Mouse (Mus musculus) leukemia stem cell, adult 10-12 weeks (primary cell): ENCODE results near the gene 3110040M04Rik. TPM values are rescaled to one million over a fixed set of nuclear protein-coding genes. Genes with fewer than 3 reads are reported as not detected.

ENCODE experiments used
- polyA plus RNA-seq: library from polyadenylated mRNA; stranded (reverse); fragments of >175 nt; gene quantifications from 2 replicates; pipeline ENCODE4 v1.2.3, GENCODE M21; 2012; ENCODE audit warnings: low replicate concordance

3110040M04Rik gene
- polyA plus RNA-seq = 0.50 and 0.81 TPM in 2 replicates

GRCm38 (mm10) chr1:151203818-151204217 lies at the start of gene 3110040M04Rik:
TSS of gene 3110040M04Rik (plus strand) at chr1:151204121.

GRCm38 (mm10) chr1:151182266-151182665 lies 21.7 kb upstream of the 3110040M04Rik start, which contains the start of gene Gm47985:
TSS of gene Gm47985 (plus strand) at chr1:151182537.

GRCm38 (mm10) chr1:151192075-151192474 lies 11.8 kb upstream of the 3110040M04Rik start, which contains the start of gene Gm8947:
TSS of gene Gm8947 (plus strand) at chr1:151192376.

DNA sequence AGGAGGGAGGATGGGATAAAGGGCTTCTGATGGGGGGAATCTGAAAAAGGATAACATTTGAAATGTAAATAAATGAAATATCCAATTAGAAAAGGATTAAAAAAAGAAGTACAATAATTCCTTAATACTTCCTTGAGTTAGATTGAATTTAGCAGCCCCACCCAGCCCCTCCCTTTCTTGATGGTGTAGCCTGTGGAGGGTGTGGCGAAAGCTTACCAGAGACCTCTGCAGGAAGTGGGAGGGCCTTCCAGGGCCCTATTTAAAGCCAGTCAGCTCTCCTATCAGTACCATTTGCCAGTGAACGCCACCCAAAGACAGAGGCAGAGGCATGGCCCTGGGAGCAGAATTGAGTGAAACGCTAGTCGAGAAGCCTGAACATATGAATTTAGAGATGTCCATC lies 5.8 kb upstream of the 3110040M04Rik start, which contains the start of gene Gm47995:
Gene Gm47995, plus strand, starts transcription at position 329 of the 400 bp plus-strand sequence.

DNA sequence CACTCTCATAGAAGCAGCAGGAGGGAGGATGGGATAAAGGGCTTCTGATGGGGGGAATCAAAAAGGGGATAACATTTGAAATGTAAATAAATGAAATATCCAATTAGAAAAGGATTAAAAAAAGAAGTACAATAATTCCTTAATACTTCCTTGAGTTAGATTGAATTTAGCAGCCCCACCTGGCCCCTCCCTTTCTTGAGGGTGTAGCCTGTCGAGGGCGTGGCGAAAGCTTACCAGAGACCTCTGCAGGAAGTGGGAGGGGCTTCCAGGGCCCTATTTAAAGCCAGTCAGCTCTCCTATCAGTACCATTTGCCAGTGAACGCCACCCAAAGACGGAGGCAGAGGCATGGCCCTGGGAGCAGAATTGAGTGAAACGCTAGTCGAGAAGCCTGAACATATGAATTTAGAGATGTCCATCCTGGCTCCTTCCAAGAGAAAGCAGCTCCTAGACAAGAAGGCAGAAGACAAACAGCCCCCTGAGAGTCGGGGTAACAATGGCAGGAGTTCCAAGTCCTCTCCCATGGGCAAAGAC lies 6.0 kb downstream of the 3110040M04Rik start, which contains the start of gene Gm47996:
Gene Gm47996, plus strand, starts transcription at position 308 of the 532 bp plus-strand sequence.

Other genes with a start within 250 kb of the 3110040M04Rik start
- gene Hmcn1, start 210.7 kb upstream of the 3110040M04Rik start, polyA plus RNA-seq = 0.08 and 0.39 TPM in 2 replicates
- gene Gm47985, start 21.6 kb upstream of the 3110040M04Rik start, polyA plus RNA-seq = 0.34 and 0.76 TPM in 2 replicates
- 0.24 TPM in 1 of 2 replicates, not detected in the other for gene Gm8947, start 11.7 kb upstream of the 3110040M04Rik start, polyA plus RNA-seq
- gene Gm47995, start 5.7 kb upstream of the 3110040M04Rik start, polyA plus RNA-seq = 0.46 and 0.82 TPM in 2 replicates
- gene Gm47996, start 6.0 kb downstream of the 3110040M04Rik start, polyA plus RNA-seq = 0.31 TPM in 1 of 2 replicates, not detected in the other
- 64.8 and 128 TPM in 2 replicates for gene Ivns1abp, start 140.4 kb downstream of the 3110040M04Rik start, polyA plus RNA-seq
- 0.18 and 0.99 TPM in 2 replicates for gene Swt1, start 224.3 kb downstream of the 3110040M04Rik start, polyA plus RNA-seq
- gene Trmt1l, start 224.4 kb downstream of the 3110040M04Rik start, polyA plus RNA-seq = 16.9 and 25.4 TPM in 2 replicates